Mouse (Mus musculus): ENCODE results near the gene Lrp1. TPM values are rescaled to one million over a fixed set of nuclear protein-coding genes. Genes with fewer than 3 reads are reported as not detected.

The Lrp1 gene
- total RNA-seq, 4 experiments from 2014 or later: 64.0 to 88.9 (median 74.0) TPM

GRCm38 (mm10) chr10:127521611-127522080 is 99.3 kb downstream of the Lrp1 start:
- DNase-seq (ENCODE audit: low spot score): no peak

GRCm38 (mm10) chr10:127520714-127521357 is 100.1 kb downstream of the Lrp1 start:
- DNase-seq (ENCODE audit: low spot score): no peak

GRCm38 (mm10) chr10:127519903-127520713 is 100.8 kb downstream of the Lrp1 start:
- no peak for DNase-seq (ENCODE audit: low spot score)

- DNase-seq (ENCODE audit: low spot score): no peak
Measured at GRCm38 (mm10) chr10:127519041-127519701, 101.8 kb downstream of the Lrp1 start.

- DNase-seq (ENCODE audit: low spot score): no peak
Measured at GRCm38 (mm10) chr10:127517941-127518340, 103.0 kb downstream of the Lrp1 start.

GRCm38 (mm10) chr10:127516576-127517260 is 104.2 kb downstream of the Lrp1 start:
- no peak for DNase-seq (ENCODE audit: low spot score)

GRCm38 (mm10) chr10:127515983-127516459 is 104.9 kb downstream of the Lrp1 start:
- DNase-seq (ENCODE audit: low spot score): no peak

GRCm38 (mm10) chr10:127515271-127515982 is 105.5 kb downstream of the Lrp1 start:
- DNase-seq (ENCODE audit: low spot score): no peak

- DNase-seq (ENCODE audit: low spot score): peak; percentile 75
Measured at GRCm38 (mm10) chr10:127514764-127515163, 106.2 kb downstream of the Lrp1 start, which contains the start of gene Ndufa4l2. TSS of gene Ndufa4l2 (plus strand) at chr10:127514967.

GRCm38 (mm10) chr10:127514111-127514698 is 106.7 kb downstream of the Lrp1 start:
- no peak for DNase-seq (ENCODE audit: low spot score)

GRCm38 (mm10) chr10:127513501-127514091 is 107.4 kb downstream of the Lrp1 start:
- DNase-seq (ENCODE audit: low spot score): no peak

GRCm38 (mm10) chr10:127512813-127513212 is 108.1 kb downstream of the Lrp1 start:
- DNase-seq (ENCODE audit: low spot score): peak; percentile 94

- no peak for DNase-seq (ENCODE audit: low spot score)
Measured at GRCm38 (mm10) chr10:127512307-127512666, 108.7 kb downstream of the Lrp1 start.

GRCm38 (mm10) chr10:127511634-127512306 is 109.2 kb downstream of the Lrp1 start:
- no peak for DNase-seq (ENCODE audit: low spot score)

GRCm38 (mm10) chr10:127510895-127511617 is 109.9 kb downstream of the Lrp1 start:
- no peak for DNase-seq (ENCODE audit: low spot score)

- DNase-seq (ENCODE audit: low spot score): no peak
Measured at GRCm38 (mm10) chr10:127509837-127510701, 110.9 kb downstream of the Lrp1 start.

- peak; percentile 68 for DNase-seq (ENCODE audit: low spot score)
Measured at GRCm38 (mm10) chr10:127509051-127509836, 111.7 kb downstream of the Lrp1 start.
